Comparison of ENCODE assay signal across 26 mouse cellular contexts in genomic region chr1:167497991-167498390, GRCm38 (mm10). TPM values are rescaled to one million over a fixed set of nuclear protein-coding genes. Genes with fewer than 3 reads are reported as not detected.
DNase-seq lines count a peak whose midpoint lies in the region; ATAC-seq lines count a peak whose summit lies in the region.
"Had no signal": no experiment of that assay in that cellular context is flagged by ENCODE, and none has a peak within 500 bp of the region (broad histone marks: within the 10 kb centered on the region; RNA-seq: fewer than 3 reads in every experiment).

No protein-coding gene starts in this region.

- no peak; the same call in 1 of the 2 replicates for ATAC-seq in midbrain, embryonic 14.5 days (ENCODE audit: low FRiP score, low TSS enrichment)
- ATAC-seq in midbrain, embryonic 11.5 days (ENCODE audit: low FRiP score), result no peak
- ATAC-seq in forebrain, embryonic 12.5 days (ENCODE audit: low FRiP score), result no peak; the same call in 1 of the 2 replicates
- no peak for ATAC-seq in hindbrain, embryonic 14.5 days (ENCODE audit: low FRiP score)

- no peaks in the 10 kb centered on the region for H3K36me3 ChIP-seq in midbrain, embryonic 14.5 days (ENCODE audit: control insufficient read depth, insufficient read depth, low read length)
- no peaks in the 10 kb centered on the region for H3K36me3 ChIP-seq in midbrain, embryonic 11.5 days (ENCODE audit: control insufficient read depth, insufficient read depth, low read length)
- H3K36me3 ChIP-seq in forebrain, embryonic 12.5 days (replicated peaks), result no peaks in the 10 kb centered on the region
- no peaks in the 10 kb centered on the region for H3K36me3 ChIP-seq in hindbrain, embryonic 14.5 days (replicated peaks; ENCODE audit: control insufficient read depth, insufficient read depth)
- H3K36me3 ChIP-seq: embryonic facial prominence, embryonic 12.5 days; heart, embryonic 12.5 days; intestine, embryonic 15.5 days; limb, embryonic 12.5 days; liver, embryonic 13.5 days; lung, embryonic 15.5 days had no signal

- no peak overlapping the region for H3K9ac ChIP-seq in midbrain, embryonic 14.5 days (replicated peaks; ENCODE audit: low read length)
- H3K9ac ChIP-seq in midbrain, embryonic 11.5 days (ENCODE audit: low read length), result no peak overlapping the region
- 0 out of 2 replicates have a peak overlapping the region, but pooled peaks have one; percentile 4 for H3K9ac ChIP-seq in forebrain, embryonic 12.5 days
- 0 out of 2 replicates have a peak overlapping the region, but pooled peaks have one; percentile 24 for H3K9ac ChIP-seq in hindbrain, embryonic 14.5 days
- H3K9ac ChIP-seq: embryonic facial prominence, embryonic 12.5 days; heart, embryonic 12.5 days; intestine, embryonic 15.5 days; limb, embryonic 12.5 days; liver, embryonic 13.5 days; lung, embryonic 15.5 days had no signal

- no peaks in the 10 kb centered on the region for H3K9me3 ChIP-seq in midbrain, embryonic 14.5 days (ENCODE audit: control insufficient read depth, low read length)
- H3K9me3 ChIP-seq in midbrain, embryonic 11.5 days (ENCODE audit: control insufficient read depth, low read length), result no peaks in the 10 kb centered on the region
- no peaks in the 10 kb centered on the region for H3K9me3 ChIP-seq in forebrain, embryonic 12.5 days
- H3K9me3 ChIP-seq in hindbrain, embryonic 14.5 days (ENCODE audit: control insufficient read depth, low read length), result no peaks in the 10 kb centered on the region
- H3K9me3 ChIP-seq: embryonic facial prominence, embryonic 12.5 days; heart, embryonic 12.5 days; intestine, embryonic 15.5 days; limb, embryonic 12.5 days; liver, embryonic 13.5 days; lung, embryonic 15.5 days had no signal

- no peak overlapping the region for H3K4me3 ChIP-seq in midbrain, embryonic 14.5 days (replicated peaks; ENCODE audit: low read depth, low read length)
- H3K4me3 ChIP-seq in midbrain, embryonic 11.5 days (ENCODE audit: low read depth, low read length), result no peak overlapping the region
- no peak overlapping the region for H3K4me3 ChIP-seq in forebrain, embryonic 12.5 days (replicated peaks)
- H3K4me3 ChIP-seq in hindbrain, embryonic 14.5 days (replicated peaks; ENCODE audit: low read length), result no peak overlapping the region
- H3K4me3 ChIP-seq: embryonic facial prominence, embryonic 12.5 days; heart, embryonic 12.5 days; intestine, embryonic 15.5 days; limb, embryonic 12.5 days; liver, embryonic 13.5 days; lung, embryonic 15.5 days; myocyte had no signal

- DNase-seq in midbrain, embryonic 14.5 days, result peak; percentile 51
- no peak for DNase-seq in midbrain, embryonic 11.5 days (ENCODE audit: low spot score, missing footprints)
- DNase-seq in R1 (ENCODE audit: low read depth, low spot score), result peak; percentile 95
- no peak for DNase-seq in hindbrain, embryonic 14.5 days (ENCODE audit: low spot score)
- no peak for DNase-seq in yolk sac, embryonic 10.5 days (ENCODE audit: low spot score)
- DNase-seq in adrenal gland, adult (ENCODE audit: inconsistent age in 2 of 2, low spot score in 1 of 2), result no peak
- no peak for DNase-seq in gastrocnemius, postnatal 25 days
- DNase-seq: adrenal gland, postnatal 14 days; cerebellum, adult 8-10 months; heart, postnatal 36 days; liver, embryonic 13.5 days; spleen, adult 18-20 months had no signal

- peaks cover 7% of the 10 kb centered on the region; the same call in 1 of the 2 replicates for H3K4me1 ChIP-seq in midbrain, embryonic 14.5 days (ENCODE audit: control insufficient read depth, insufficient read depth, low read length)
- no peaks in the 10 kb centered on the region for H3K4me1 ChIP-seq in midbrain, embryonic 11.5 days (ENCODE audit: control insufficient read depth, insufficient read depth, low read length)
- peaks cover 16% of the 10 kb centered on the region for H3K4me1 ChIP-seq in forebrain, embryonic 12.5 days
- H3K4me1 ChIP-seq in hindbrain, embryonic 14.5 days (replicated peaks; ENCODE audit: control insufficient read depth, insufficient read depth, low read length), result peaks cover 23% of the 10 kb centered on the region
- H3K4me1 ChIP-seq: liver, embryonic 13.5 days; lung, embryonic 15.5 days had no signal

- H3K27me3 ChIP-seq in midbrain, embryonic 14.5 days (ENCODE audit: control insufficient read depth, insufficient read depth, low read length), result no peaks in the 10 kb centered on the region
- H3K27me3 ChIP-seq in midbrain, embryonic 11.5 days (ENCODE audit: control insufficient read depth, insufficient read depth, low read length), result no peaks in the 10 kb centered on the region
- H3K27me3 ChIP-seq in forebrain, embryonic 12.5 days, result peaks cover 8% of the 10 kb centered on the region; the same call in 1 of the 2 replicates
- no peaks in the 10 kb centered on the region for H3K27me3 ChIP-seq in hindbrain, embryonic 14.5 days (ENCODE audit: control insufficient read depth, insufficient read depth, low read length)
- H3K27me3 ChIP-seq: intestine, embryonic 15.5 days; liver, embryonic 13.5 days; lung, embryonic 15.5 days had no signal

- H3K4me2 ChIP-seq in midbrain, embryonic 14.5 days (ENCODE audit: low read length), result no peak overlapping the region
- no peak overlapping the region for H3K4me2 ChIP-seq in midbrain, embryonic 11.5 days
- H3K4me2 ChIP-seq in forebrain, embryonic 12.5 days, result no peak overlapping the region
- H3K4me2 ChIP-seq in hindbrain, embryonic 14.5 days (replicated peaks), result no peak overlapping the region
- H3K4me2 ChIP-seq: embryonic facial prominence, embryonic 12.5 days; heart, embryonic 12.5 days; intestine, embryonic 15.5 days; limb, embryonic 12.5 days; liver, embryonic 13.5 days; lung, embryonic 15.5 days had no signal

- H3K27ac ChIP-seq in midbrain, embryonic 14.5 days (replicated peaks; ENCODE audit: low read depth, low read length), result no peak overlapping the region
- no peak overlapping the region for H3K27ac ChIP-seq in midbrain, embryonic 11.5 days (ENCODE audit: low read depth, low read length)
- no peak overlapping the region for H3K27ac ChIP-seq in forebrain, embryonic 12.5 days
- H3K27ac ChIP-seq in hindbrain, embryonic 14.5 days, result no peak overlapping the region
- H3K27ac ChIP-seq: embryonic facial prominence, embryonic 12.5 days; intestine, embryonic 15.5 days; kidney, postnatal 0 days; limb, embryonic 12.5 days; liver, embryonic 13.5 days; lung, embryonic 15.5 days had no signal

- WGBS in midbrain, embryonic 14.5 days, result 21% methylated on average over 10 of the region's 10 CpGs
- WGBS in midbrain, embryonic 11.5 days, result 18% methylated on average over 10 of the region's 10 CpGs
- 15% methylated on average over 10 of the region's 10 CpGs for WGBS in forebrain, embryonic 12.5 days
- WGBS in hindbrain, embryonic 14.5 days, result 21% methylated on average over 10 of the region's 10 CpGs

RNA-seq across cellular contexts. Expression of gene Lrrc52, which starts 31.4 kb away (rescaled TPM):
- polyA plus RNA-seq in midbrain, embryonic 14.5 days (2014; fragmentation: Nextera tagmentation; extraction: Ambion mirVana), result not detected in 2 replicates
- polyA plus RNA-seq in midbrain, embryonic 11.5 days (2014; fragmentation: Nextera tagmentation; extraction: Ambion mirVana), result not detected in 2 replicates
- polyA plus RNA-seq in forebrain, embryonic 12.5 days (2016; fragmentation: Nextera tagmentation; extraction: Ambion mirVana), result not detected in 2 replicates
- not detected in 2 replicates for polyA plus RNA-seq in hindbrain, embryonic 14.5 days (2014; fragmentation: Nextera tagmentation; extraction: Ambion mirVana)
- total RNA-seq in gastrocnemius, postnatal 25 days (2021), result 1 to 10 TPM in 1 of 2 experiments, under 1 TPM in 1; 0.32 to 4.2 TPM
- total RNA-seq: common myeloid progenitor, adult 5-6 weeks; granulocyte monocyte progenitor cell, adult 5-6 weeks; layer of hippocampus, adult 8-10 months; left cerebral cortex, adult 18-20 months; megakaryocyte progenitor cell, adult 5-6 weeks had no signal
- polyA plus RNA-seq: embryonic facial prominence, embryonic 12.5 days; heart, embryonic 12.5 days; intestine, embryonic 15.5 days; kidney, postnatal 0 days; limb, embryonic 12.5 days; liver, embryonic 13.5 days; myocyte; stomach, embryonic 14.5 days had no signal

Comparison
In these comparisons a context has a peak if more than half of its experiments do, and no peak if none do; other contexts are left out.
1. DNase-seq: peak in midbrain, embryonic 14.5 days (single experiment) and R1 (single experiment); none in midbrain, embryonic 11.5 days (single experiment), hindbrain, embryonic 14.5 days (single experiment), yolk sac, embryonic 10.5 days (single experiment), adrenal gland, adult (0 of 2) and gastrocnemius, postnatal 25 days (single experiment).
2. H3K9ac ChIP-seq: peak in forebrain, embryonic 12.5 days (single experiment) and hindbrain, embryonic 14.5 days (single experiment); none in midbrain, embryonic 14.5 days (single experiment) and midbrain, embryonic 11.5 days (single experiment).